Mouse (Mus musculus): Measurements from ENCODE around the gene Cblc. TPM values are rescaled to one million over a fixed set of nuclear protein-coding genes. Genes with fewer than 3 reads are reported as not detected.

Cblc gene
- polyA plus RNA-seq, 1 experiment from 2014 or later, result not detected

DNA sequence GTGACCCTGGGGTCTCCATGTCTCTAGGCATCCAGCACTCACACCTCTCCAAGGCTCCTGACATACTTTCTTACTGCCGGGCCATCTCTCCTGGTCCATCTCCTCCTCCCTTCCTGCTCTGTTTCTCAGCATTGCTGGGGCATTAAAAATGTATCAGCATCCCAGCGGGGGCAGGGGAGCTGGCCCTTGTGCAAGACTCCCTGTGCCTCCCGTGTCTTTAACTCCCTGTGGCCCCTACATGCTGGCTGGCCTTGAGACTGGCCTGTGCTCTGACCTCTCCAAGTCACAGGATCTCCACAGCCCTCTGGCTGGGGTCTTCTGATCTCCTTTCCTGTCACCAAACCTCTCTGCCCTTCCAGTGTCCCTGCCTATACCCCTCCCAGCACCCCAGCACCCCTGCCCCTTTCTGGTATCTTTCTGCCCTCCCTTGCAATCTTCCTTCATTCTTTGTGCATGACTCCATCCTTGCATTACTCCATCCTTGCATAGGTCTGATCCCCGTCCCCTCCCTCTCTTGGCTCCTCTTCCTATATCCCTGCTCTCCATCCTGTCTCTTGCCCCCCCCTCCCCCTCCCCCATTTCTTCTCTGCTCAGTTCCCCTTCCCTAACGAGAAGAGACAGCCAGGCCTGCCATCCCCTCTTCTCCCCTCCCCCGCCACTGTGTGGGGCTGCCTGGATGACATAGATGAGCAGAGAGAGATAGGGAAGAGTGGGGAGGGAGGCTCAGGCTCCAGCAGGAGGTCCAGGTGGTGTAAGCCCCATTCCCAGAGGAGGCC is 50.0 kb downstream of the Cblc start:
- no peaks in the 10 kb centered on the region for H3K9me3 ChIP-seq
- H3K4me3 ChIP-seq, result peak overlapping the region; percentile 84; the same call in 1 of the 2 replicates
- 48% methylated on average over 6 of the region's 6 CpGs for WGBS
- no peaks in the 10 kb centered on the region for H3K27me3 ChIP-seq
- H3K27ac ChIP-seq (replicated peaks), result peak overlapping the region; percentile 29; the same call in 1 of the 2 replicates
- H3K36me3 ChIP-seq, result no peaks in the 10 kb centered on the region
- peaks cover 34% of the 10 kb centered on the region for H3K4me1 ChIP-seq
- peak overlapping the region; percentile 66 for H3K4me2 ChIP-seq (replicated peaks)
- peak overlapping the region; percentile 28; the same call in 1 of the 2 replicates for H3K9ac ChIP-seq (replicated peaks)
- ATAC-seq (replicated peaks), result no peak

DNA sequence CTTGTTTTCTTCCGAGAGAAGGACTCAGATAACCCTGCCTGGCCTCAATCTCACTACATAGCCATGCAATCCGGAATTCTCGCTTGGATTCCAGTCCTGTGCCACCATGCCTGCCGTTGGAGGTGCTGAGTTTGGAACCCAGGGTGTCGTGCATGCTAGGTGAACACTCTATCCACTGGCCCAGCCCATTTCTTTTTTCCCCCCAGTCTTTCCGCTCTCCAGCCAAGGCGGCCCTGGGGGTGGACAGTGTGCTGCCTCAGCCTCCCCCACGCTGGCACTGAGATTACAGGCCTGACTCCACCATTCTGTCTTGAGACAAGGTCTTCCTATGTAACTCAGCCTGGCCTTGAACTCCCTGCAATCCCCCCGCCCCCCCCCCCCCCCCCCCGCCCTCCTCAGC is 50.6 kb downstream of the Cblc start:
- Histone ChIP-seq H3K4me3 (no peak overlapping the region), H3K27ac (replicated peaks) (no peak overlapping the region), H3K9me3 (no peaks in the 10 kb centered on the region), H3K9ac (replicated peaks) (no peak overlapping the region), H3K27me3 (no peaks in the 10 kb centered on the region), H3K4me2 (replicated peaks) (no peak overlapping the region), H3K36me3 (no peaks in the 10 kb centered on the region), H3K4me1 (peaks cover 34% of the 10 kb centered on the region)
- ATAC-seq (replicated peaks), result no peak
- 86% methylated on average over 8 of the region's 10 CpGs for WGBS

DNA sequence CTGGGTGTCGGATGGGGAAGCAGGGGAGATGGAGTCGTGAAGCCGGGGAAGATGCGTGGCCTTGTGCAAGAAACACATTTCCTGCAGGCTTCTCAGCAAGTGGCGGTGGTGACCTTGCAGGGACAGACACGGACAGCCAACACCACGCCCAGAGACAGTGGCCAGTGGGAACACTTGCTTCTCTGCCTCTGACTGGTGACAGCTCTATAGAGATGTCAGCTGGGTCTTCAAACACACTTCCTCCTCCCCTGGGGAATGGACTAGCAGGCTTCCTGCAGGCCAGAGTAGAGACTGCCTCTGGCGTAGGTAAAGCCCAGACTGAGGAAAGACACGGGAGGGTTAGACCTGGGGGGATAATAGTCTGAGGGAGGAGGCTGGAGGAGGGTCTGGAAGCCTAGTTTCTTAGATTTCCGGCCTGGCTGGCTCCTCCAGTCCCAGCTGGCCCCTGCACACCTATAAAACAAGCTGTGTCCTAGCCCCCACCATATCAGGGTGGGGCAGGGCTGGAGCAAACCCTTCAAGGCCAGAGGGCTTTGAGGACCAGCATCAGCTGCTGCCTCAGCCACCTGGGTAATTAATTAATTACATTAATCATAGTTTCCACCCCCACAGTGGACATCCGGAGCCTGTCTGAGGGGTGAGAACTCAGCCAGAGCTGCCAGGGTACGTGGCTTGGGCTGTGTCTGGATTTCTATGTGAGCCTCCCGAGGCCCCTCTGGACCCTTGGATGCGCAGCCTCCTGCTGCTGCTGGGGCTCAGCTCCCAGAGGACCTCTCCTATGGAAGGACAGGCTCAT is 51.8 kb downstream of the Cblc start:
- Histone ChIP-seq H3K9me3 (no peaks in the 10 kb centered on the region), H3K36me3 (no peaks in the 10 kb centered on the region), H3K9ac (replicated peaks) (no peak overlapping the region), H3K4me3 (no peak overlapping the region), H3K27me3 (no peaks in the 10 kb centered on the region), H3K4me2 (replicated peaks) (no peak overlapping the region), H3K27ac (replicated peaks) (no peak overlapping the region), H3K4me1 (peaks cover 28% of the 10 kb centered on the region)
- 81% methylated on average over 14 of the region's 14 CpGs for WGBS
- ATAC-seq (replicated peaks), result no peak

DNA sequence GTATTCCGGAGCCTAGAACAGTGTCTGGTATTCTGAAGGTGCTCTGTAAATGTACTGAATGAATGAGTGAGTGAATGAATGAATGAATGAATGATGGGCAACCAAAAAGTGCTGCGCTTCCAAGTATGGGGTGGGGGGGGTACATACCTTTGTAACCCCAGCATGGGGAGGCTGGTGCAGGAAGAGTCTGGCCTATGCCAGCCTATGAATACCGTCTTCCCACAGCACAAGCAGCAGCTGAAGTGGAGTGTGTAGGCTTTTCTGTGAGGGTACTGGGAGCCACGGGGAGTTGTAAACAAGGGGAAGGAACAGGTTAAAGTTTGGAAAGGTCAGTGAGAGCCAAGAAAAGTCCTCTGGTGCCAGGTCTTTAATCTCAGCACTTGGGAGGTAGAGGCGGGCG is 52.8 kb downstream of the Cblc start:
- Histone ChIP-seq H3K9ac (replicated peaks) (no peak overlapping the region), H3K36me3 (no peaks in the 10 kb centered on the region), H3K9me3 (no peaks in the 10 kb centered on the region), H3K4me1 (peaks cover 25% of the 10 kb centered on the region), H3K27me3 (no peaks in the 10 kb centered on the region), H3K27ac (replicated peaks) (no peak overlapping the region), H3K4me2 (replicated peaks) (no peak overlapping the region), H3K4me3 (no peak overlapping the region)
- ATAC-seq (replicated peaks), result no peak
- 94% methylated on average over 6 of the region's 6 CpGs for WGBS

DNA sequence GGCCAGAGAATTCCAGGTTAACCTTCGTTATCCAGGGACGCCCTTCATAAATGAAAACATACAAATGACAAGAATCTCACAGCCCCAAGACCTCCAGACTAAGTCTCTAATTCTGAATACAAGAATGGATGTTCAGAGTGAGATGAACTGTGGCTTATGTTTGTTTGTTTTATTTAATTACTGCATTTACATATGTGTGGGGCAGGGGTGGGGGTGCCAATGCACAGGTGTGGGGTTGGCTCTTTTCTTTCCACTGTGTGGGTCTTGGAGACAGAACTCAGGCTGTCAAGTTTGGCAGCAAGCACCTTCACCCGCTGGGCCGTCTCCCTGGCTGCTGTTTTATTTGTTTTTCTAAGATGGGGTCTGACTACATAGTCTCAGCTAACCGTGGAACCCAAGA is 54.1 kb downstream of the Cblc start:
- ATAC-seq (replicated peaks), result no peak
- H3K27ac ChIP-seq (replicated peaks), result no peak overlapping the region
- peaks cover 7% of the 10 kb centered on the region for H3K36me3 ChIP-seq
- no peaks in the 10 kb centered on the region for H3K9me3 ChIP-seq
- no peak overlapping the region for H3K9ac ChIP-seq (replicated peaks)
- no peak overlapping the region for H3K4me2 ChIP-seq (replicated peaks)
- WGBS, result 70% methylated on average over 5 of the region's 5 CpGs
- no peaks in the 10 kb centered on the region for H3K27me3 ChIP-seq
- no peak overlapping the region for H3K4me3 ChIP-seq
- H3K4me1 ChIP-seq, result peaks cover 12% of the 10 kb centered on the region

DNA sequence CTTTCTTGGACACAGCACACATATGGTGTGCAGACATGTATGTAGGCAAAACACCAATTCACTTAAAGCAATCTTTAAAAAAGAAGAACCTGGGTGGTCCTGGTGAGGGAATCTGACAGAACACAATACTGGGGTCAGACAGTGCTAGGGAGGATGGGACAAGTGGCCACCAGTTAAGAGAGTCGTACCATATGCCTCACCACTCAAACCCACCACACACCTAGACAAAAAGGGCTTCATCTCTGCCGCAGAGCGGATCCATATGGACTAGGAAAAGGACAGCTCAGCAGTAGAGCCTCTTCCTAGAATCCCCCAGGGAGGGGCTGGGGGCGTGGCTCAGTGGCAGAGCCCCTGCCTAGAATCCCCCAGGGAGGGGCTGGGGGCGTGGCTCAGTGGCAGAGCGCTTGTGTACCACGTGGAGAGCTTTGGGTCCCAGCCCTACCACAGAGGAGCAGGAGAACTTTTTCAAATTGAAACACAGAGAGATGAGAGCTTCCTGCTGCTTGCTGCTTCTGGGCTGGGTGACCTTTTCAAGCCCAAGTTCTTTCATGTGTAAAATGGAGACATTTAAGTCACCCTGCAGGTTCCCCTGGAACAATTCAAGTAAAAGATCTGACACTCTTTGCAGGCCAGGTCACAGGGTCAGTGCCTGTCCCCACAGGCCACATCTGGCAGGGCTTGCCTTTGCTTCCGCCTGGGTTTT is 55.1 kb downstream of the Cblc start:
- Histone ChIP-seq H3K27me3 (no peaks in the 10 kb centered on the region), H3K27ac (replicated peaks) (no peak overlapping the region), H3K9me3 (no peaks in the 10 kb centered on the region), H3K4me1 (peaks cover 2% of the 10 kb centered on the region), H3K9ac (replicated peaks) (no peak overlapping the region), H3K4me3 (no peak overlapping the region), H3K36me3 (peaks cover 12% of the 10 kb centered on the region), H3K4me2 (replicated peaks) (no peak overlapping the region)
- no peak for ATAC-seq (replicated peaks)
- 18% methylated on average over 8 of the region's 8 CpGs for WGBS

DNA sequence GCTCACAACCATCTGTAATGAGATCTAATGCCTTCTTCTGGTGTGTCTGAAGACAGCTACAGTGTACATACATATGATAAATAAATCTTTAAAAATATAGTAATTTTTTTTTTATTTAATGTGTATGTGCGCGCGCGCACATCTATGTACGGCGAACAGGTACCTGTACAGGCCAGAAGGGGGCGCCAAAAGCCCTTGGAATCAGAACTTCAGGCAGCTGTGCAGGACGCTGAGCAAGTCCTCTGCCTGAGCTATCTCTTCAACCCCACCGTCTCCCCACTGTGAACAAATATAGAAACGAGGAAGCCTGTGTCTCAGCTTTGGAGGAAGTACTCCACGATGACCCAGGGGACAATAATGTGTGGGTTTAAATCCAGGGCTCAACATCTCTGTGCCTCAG is 56.3 kb downstream of the Cblc start:
- H3K27me3 ChIP-seq, result no peaks in the 10 kb centered on the region
- H3K4me2 ChIP-seq (replicated peaks), result no peak overlapping the region
- H3K4me3 ChIP-seq, result no peak overlapping the region
- H3K9ac ChIP-seq (replicated peaks), result no peak overlapping the region
- 93% methylated on average over 11 of the region's 11 CpGs for WGBS
- H3K9me3 ChIP-seq, result no peaks in the 10 kb centered on the region
- no peak for ATAC-seq (replicated peaks)
- H3K27ac ChIP-seq (replicated peaks), result no peak overlapping the region
- H3K36me3 ChIP-seq, result peaks cover 12% of the 10 kb centered on the region
- H3K4me1 ChIP-seq, result no peaks in the 10 kb centered on the region

DNA sequence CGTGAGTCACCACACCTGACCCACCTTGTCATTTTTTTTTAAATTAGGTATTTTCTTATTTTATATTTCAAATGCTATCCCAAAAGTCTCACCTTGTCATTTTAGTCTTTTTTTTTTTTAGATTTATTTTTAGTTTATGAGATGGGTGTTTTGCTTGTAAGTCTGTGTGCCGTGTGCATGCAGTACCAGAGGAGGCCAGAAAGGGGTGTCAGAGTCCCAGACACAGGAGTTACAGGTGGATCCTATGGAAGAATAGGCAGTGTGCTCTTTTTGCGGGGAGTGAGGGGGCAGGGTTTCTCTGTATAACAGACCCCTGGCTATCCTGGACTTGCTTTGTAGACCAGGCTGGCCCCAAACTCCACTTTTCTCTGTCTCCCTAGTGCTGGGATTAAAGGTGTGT is 57.8 kb downstream of the Cblc start:
- H3K4me1 ChIP-seq, result no peaks in the 10 kb centered on the region
- H3K9ac ChIP-seq (replicated peaks), result no peak overlapping the region
- no peak for ATAC-seq (replicated peaks)
- no peaks in the 10 kb centered on the region for H3K9me3 ChIP-seq
- H3K36me3 ChIP-seq, result peaks cover 13% of the 10 kb centered on the region
- no peaks in the 10 kb centered on the region for H3K27me3 ChIP-seq
- WGBS, result 92% methylated on average over 3 of the region's 3 CpGs
- H3K4me3 ChIP-seq, result no peak overlapping the region
- no peak overlapping the region for H3K27ac ChIP-seq (replicated peaks)
- no peak overlapping the region for H3K4me2 ChIP-seq (replicated peaks)

DNA sequence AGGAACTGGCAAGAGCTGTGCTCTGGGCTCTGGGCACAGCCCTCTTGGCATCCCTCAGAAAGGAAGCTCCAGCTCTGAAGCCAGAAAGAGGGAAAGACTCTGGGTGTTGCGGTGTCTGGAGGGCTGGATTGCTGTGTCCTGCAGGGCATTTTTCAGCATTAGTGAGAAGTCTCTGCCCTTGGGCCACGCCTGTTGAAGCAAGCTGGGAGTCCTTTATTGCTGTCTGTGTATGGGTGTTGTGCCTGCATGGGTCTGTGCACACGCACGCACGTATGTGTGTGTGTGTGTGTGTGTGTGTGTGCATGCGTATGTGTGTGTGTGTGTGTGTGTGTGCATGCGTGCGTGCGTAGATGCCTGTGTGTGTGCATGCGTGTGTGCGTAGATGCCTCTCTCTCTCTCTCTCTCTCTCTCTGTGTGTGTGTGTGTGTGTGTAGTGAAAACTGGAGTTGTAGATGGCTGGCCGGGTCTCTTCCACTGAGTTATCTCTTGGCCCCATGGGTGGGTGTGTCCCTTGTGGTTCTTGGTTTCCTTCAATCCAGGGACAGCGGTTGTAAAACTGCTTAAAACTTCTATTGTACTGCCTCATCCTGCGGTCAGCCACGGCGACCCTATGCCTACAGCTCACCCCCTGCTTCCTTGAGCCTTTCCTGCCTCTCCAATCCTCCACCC is 60.1 kb downstream of the Cblc start:
- peaks cover 27% of the 10 kb centered on the region for H3K36me3 ChIP-seq
- no peak overlapping the region for H3K27ac ChIP-seq (replicated peaks)
- WGBS, result 89% methylated on average over 16 of the region's 16 CpGs
- H3K9me3 ChIP-seq, result no peaks in the 10 kb centered on the region
- no peak overlapping the region for H3K9ac ChIP-seq (replicated peaks)
- H3K4me2 ChIP-seq (replicated peaks), result no peak overlapping the region
- no peaks in the 10 kb centered on the region for H3K27me3 ChIP-seq
- ATAC-seq (replicated peaks), result no peak
- no peaks in the 10 kb centered on the region for H3K4me1 ChIP-seq
- no peak overlapping the region for H3K4me3 ChIP-seq

DNA sequence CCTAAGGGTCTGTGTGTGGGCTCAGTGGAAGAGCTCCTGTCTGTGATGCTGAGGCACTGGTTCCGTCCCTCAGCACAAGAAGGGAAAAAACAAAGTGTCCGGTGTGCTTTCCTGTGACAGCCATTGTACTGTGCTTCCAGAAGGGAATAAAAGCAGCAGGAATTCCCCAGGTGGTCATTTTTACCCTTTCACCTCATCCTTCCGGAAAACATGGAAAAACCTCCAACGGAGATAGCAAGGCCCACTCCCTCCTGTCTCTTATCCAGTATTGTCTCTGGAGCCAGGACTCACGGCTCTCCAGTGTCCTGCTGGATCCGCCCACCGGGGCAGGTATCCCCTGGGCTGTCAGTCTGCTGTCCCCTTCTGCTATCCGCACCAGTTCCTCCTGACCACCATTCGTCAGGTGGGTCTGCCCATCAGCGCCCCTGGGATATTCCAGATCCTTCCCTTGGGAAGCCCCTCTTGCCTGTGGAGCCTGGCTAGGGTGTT is 62.4 kb downstream of the Cblc start:
- ATAC-seq (replicated peaks), result no peak
- no peak overlapping the region for H3K9ac ChIP-seq (replicated peaks)

More for the DNA sequence above, 62.4 kb downstream of the Cblc start:
- 86% methylated on average over 10 of the region's 10 CpGs for WGBS
- H3K27me3 ChIP-seq, result no peaks in the 10 kb centered on the region
- H3K4me2 ChIP-seq (replicated peaks), result no peak overlapping the region
- H3K36me3 ChIP-seq, result peaks cover 50% of the 10 kb centered on the region
- no peaks in the 10 kb centered on the region for H3K9me3 ChIP-seq
- no peak overlapping the region for H3K4me3 ChIP-seq
- no peaks in the 10 kb centered on the region for H3K4me1 ChIP-seq
- no peak overlapping the region for H3K27ac ChIP-seq (replicated peaks)
